Mouse (Mus musculus): ENCODE results near the gene Ripor2. TPM values are rescaled to one million over a fixed set of nuclear protein-coding genes. Genes with fewer than 3 reads are reported as not detected.

Ripor2 gene
- polyA plus RNA-seq, 1 experiment: 34.3 TPM

- Histone ChIP-seq H3K27ac (ENCODE audit: control insufficient read depth, insufficient read depth, low read length) (no peak overlapping the region), H3K4me1 (replicated peaks; ENCODE audit: control insufficient read depth, insufficient read depth, low read length) (no peaks in the 10 kb centered on the region), H3K27me3 (ENCODE audit: control insufficient read depth, insufficient read depth, low read length) (no peaks in the 10 kb centered on the region), H3K36me3 (ENCODE audit: control insufficient read depth, insufficient read depth, low read length) (peaks cover 64% of the 10 kb centered on the region), H3K4me3 (ENCODE audit: control insufficient read depth, insufficient read depth, low read length) (no peak overlapping the region)
- no peak for DNase-seq
- TF ChIP-seq CTCF (IDR thresholded peaks at IDR 0.05; ENCODE audit: borderline replicate concordance, control insufficient read depth, extremely low read depth, insufficient read depth, low read length, poor library complexity): no peak
- TF ChIP-seq POLR2A (IDR thresholded peaks at IDR 0.05; ENCODE audit: control insufficient read depth, extremely low read depth, insufficient read depth, low read length, poor library complexity): no peak
- 98% methylated on average over 8 of the region's 8 CpGs for WGBS
Observed at GRCm38 (mm10) chr13:24751396-24751795, 169.4 kb downstream of the Ripor2 start.

DNA sequence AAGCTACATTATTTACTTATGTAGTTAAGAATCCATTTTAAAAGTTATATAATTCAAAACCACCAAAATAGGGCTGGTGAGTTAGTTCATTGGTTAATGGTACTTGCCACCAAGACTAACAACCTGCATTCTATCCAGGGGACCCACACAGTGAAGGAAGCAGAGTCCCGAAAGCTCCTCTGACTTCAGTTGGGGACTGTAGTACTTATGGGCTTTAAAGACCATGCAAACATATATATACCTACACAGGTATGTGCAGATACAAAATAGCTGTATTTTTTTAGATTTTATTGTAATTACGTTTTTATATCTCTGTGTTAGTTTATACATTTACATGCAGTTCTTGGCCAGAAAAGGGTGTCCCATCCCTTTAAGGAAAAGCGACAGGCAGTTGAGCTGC is 174.8 kb downstream of the Ripor2 start:
- no peaks in the 10 kb centered on the region for H3K27me3 ChIP-seq (ENCODE audit: control insufficient read depth, insufficient read depth, low read length)
- no peak overlapping the region for H3K4me3 ChIP-seq (ENCODE audit: control insufficient read depth, insufficient read depth, low read length)
- H3K36me3 ChIP-seq (ENCODE audit: control insufficient read depth, insufficient read depth, low read length): peaks cover 55% of the 10 kb centered on the region
- no peak overlapping the region for H3K27ac ChIP-seq (ENCODE audit: control insufficient read depth, insufficient read depth, low read length)
- 98% methylated on average over 3 of the region's 3 CpGs for WGBS
- DNase-seq: no peak
- TF ChIP-seq CTCF (IDR thresholded peaks at IDR 0.05; ENCODE audit: borderline replicate concordance, control insufficient read depth, extremely low read depth, insufficient read depth, low read length, poor library complexity) (no peak), POLR2A (IDR thresholded peaks at IDR 0.05; ENCODE audit: control insufficient read depth, extremely low read depth, insufficient read depth, low read length, poor library complexity) (no peak)
- H3K4me1 ChIP-seq (replicated peaks; ENCODE audit: control insufficient read depth, insufficient read depth, low read length): peaks cover 8% of the 10 kb centered on the region; the same call in 1 of the 2 replicates

DNA sequence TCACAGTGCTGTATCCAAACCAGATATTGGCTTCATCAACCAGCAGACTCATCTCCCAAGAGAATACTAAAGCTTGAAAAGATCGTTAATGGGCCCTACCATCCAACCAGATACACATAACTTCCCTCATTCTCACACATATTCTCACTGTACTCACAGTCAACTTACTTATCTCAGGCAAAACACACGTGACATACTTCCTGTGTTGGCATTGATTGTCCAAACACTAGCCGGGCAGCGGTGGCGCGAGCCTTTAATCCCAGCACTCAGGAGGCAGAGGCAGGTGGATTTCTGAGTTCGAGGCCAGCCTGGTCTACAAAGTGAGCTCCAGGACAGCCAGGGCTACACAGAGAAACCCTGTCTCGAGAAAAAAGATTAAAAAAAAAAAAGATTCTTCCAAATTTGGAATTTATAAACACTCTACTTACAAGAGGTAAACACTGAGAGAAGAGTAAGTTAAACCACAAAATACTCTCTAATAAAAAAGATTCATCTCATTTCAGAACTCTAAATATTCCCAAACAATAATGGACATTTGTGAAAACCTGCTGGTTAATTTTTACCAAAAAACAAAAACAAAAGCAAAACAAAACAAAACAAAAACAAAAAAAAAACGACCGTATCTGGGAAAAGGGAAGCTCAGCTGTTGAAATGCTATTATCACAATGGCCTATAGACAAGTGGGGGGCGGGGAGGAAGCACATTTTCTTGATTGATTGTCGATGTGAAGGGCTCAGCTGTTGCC is 176.0 kb downstream of the Ripor2 start:
- TF ChIP-seq POLR2A (IDR thresholded peaks at IDR 0.05; ENCODE audit: control insufficient read depth, extremely low read depth, insufficient read depth, low read length, poor library complexity) (no peak), CTCF (IDR thresholded peaks at IDR 0.05; ENCODE audit: borderline replicate concordance, control insufficient read depth, extremely low read depth, insufficient read depth, low read length, poor library complexity) (no peak)
- H3K36me3 ChIP-seq (ENCODE audit: control insufficient read depth, insufficient read depth, low read length): peaks cover 45% of the 10 kb centered on the region
- H3K4me3 ChIP-seq (ENCODE audit: control insufficient read depth, insufficient read depth, low read length): no peak overlapping the region
- 92% methylated on average over 12 of the region's 12 CpGs for WGBS
- H3K27ac ChIP-seq (ENCODE audit: control insufficient read depth, insufficient read depth, low read length): no peak overlapping the region
- H3K27me3 ChIP-seq (ENCODE audit: control insufficient read depth, insufficient read depth, low read length): no peaks in the 10 kb centered on the region
- H3K4me1 ChIP-seq (replicated peaks; ENCODE audit: control insufficient read depth, insufficient read depth, low read length): peaks cover 12% of the 10 kb centered on the region
- no peak for DNase-seq

DNA sequence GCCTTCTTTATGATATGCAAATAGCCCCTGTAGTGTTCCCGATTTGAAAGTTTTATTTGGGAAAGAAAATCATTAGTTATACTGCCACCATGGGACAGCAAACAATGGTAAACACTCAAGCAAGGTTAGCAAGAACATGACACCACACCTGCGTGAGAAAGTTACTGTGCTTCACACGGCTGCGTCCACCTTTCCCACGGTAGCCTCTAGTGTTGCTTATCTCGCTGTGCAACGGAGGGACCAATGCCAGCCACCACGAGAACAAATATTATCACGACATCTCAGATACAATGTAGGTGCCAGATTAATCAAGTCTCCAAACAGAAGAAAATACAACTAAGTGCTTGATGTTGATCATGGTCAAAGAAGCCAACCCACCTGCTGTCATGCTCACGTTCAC is 177.5 kb downstream of the Ripor2 start:
- DNase-seq: no peak
- Histone ChIP-seq H3K27ac (ENCODE audit: control insufficient read depth, insufficient read depth, low read length) (no peak overlapping the region), H3K4me1 (replicated peaks; ENCODE audit: control insufficient read depth, insufficient read depth, low read length) (peaks cover 12% of the 10 kb centered on the region), H3K4me3 (ENCODE audit: control insufficient read depth, insufficient read depth, low read length) (no peak overlapping the region), H3K36me3 (ENCODE audit: control insufficient read depth, insufficient read depth, low read length) (peaks cover 34% of the 10 kb centered on the region), H3K27me3 (ENCODE audit: control insufficient read depth, insufficient read depth, low read length) (no peaks in the 10 kb centered on the region)
- WGBS: 96% methylated on average over 10 of the region's 10 CpGs
- TF ChIP-seq POLR2A (IDR thresholded peaks at IDR 0.05; ENCODE audit: control insufficient read depth, extremely low read depth, insufficient read depth, low read length, poor library complexity): no peak
- TF ChIP-seq CTCF (IDR thresholded peaks at IDR 0.05; ENCODE audit: borderline replicate concordance, control insufficient read depth, extremely low read depth, insufficient read depth, low read length, poor library complexity): no peak

GRCm38 (mm10) chr13:24760351-24760870 is 178.4 kb downstream of the Ripor2 start:
- no peak for DNase-seq
- 75% methylated on average over 5 of the region's 5 CpGs for WGBS
- H3K27ac ChIP-seq (ENCODE audit: control insufficient read depth, insufficient read depth, low read length): no peak overlapping the region
- peaks cover 25% of the 10 kb centered on the region for H3K36me3 ChIP-seq (ENCODE audit: control insufficient read depth, insufficient read depth, low read length)
- H3K4me3 ChIP-seq (ENCODE audit: control insufficient read depth, insufficient read depth, low read length): no peak overlapping the region
- H3K27me3 ChIP-seq (ENCODE audit: control insufficient read depth, insufficient read depth, low read length): no peaks in the 10 kb centered on the region
- H3K4me1 ChIP-seq (replicated peaks; ENCODE audit: control insufficient read depth, insufficient read depth, low read length): peaks cover 12% of the 10 kb centered on the region
- TF ChIP-seq CTCF (IDR thresholded peaks at IDR 0.05; ENCODE audit: borderline replicate concordance, control insufficient read depth, extremely low read depth, insufficient read depth, low read length, poor library complexity) (no peak), POLR2A (IDR thresholded peaks at IDR 0.05; ENCODE audit: control insufficient read depth, extremely low read depth, insufficient read depth, low read length, poor library complexity) (no peak)

- no peak for TF ChIP-seq POLR2A (IDR thresholded peaks at IDR 0.05; ENCODE audit: control insufficient read depth, extremely low read depth, insufficient read depth, low read length, poor library complexity)
- no peak for TF ChIP-seq CTCF (IDR thresholded peaks at IDR 0.05; ENCODE audit: borderline replicate concordance, control insufficient read depth, extremely low read depth, insufficient read depth, low read length, poor library complexity)
- Histone ChIP-seq H3K36me3 (ENCODE audit: control insufficient read depth, insufficient read depth, low read length) (peaks cover 19% of the 10 kb centered on the region), H3K4me3 (ENCODE audit: control insufficient read depth, insufficient read depth, low read length) (peak overlapping the region; percentile 76), H3K4me1 (replicated peaks; ENCODE audit: control insufficient read depth, insufficient read depth, low read length) (peaks cover 12% of the 10 kb centered on the region), H3K27me3 (ENCODE audit: control insufficient read depth, insufficient read depth, low read length) (no peaks in the 10 kb centered on the region), H3K27ac (ENCODE audit: control insufficient read depth, insufficient read depth, low read length) (no peak overlapping the region)
- no peak for DNase-seq
- 4% methylated on average over 10 of the region's 10 CpGs for WGBS
Observed at GRCm38 (mm10) chr13:24761083-24761402, 179.1 kb downstream of the Ripor2 start.
